Mouse (Mus musculus) small intestine, adult 2 months (tissue): ENCODE data around the gene Hivep2.

Source experiments
- CTCF ChIP-seq: fragments of 200-500 bp; IDR thresholded peaks from 2 replicates; pipeline ENCODE4 v1.5.1; 2012; ENCODE audit warnings: low read depth, mild to moderate bottlenecking, control low read depth, inconsistent platforms, low read length, moderate library complexity, mixed read lengths; ENCODE audit not compliant: insufficient replicate concordance, insufficient read length; ENCODE audit errors: extremely low read depth
- POLR2A ChIP-seq: fragments of 200-500 bp; IDR thresholded peaks from 2 replicates; pipeline ENCODE4 v1.6.1; 2012; ENCODE audit warnings: low read depth, mild to moderate bottlenecking, control low read depth, inconsistent platforms, low read length, moderate library complexity

DNA sequence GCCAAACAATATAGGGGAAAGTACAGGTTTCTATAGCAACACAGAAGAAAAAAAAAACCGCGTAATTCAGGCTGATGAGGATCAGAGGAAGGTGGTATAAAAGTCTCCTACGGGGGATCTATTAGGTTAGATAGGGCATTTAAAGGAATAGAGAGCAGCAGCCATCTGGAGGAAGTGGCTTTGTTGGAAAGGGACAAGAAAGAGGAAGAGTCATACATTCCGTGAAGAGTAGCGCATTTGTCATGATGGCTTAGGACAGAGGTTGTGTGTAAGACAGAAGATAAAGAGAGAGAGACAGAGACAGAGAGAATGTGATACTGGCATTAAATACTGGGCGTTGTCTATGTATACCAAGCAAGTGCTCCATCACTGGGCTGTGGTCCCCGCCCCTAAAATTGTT, 32.6 kb upstream of the Hivep2 start:
- TF ChIP-seq POLR2A (no peak), CTCF (no peak)
